Comparison of ENCODE assay signal across 12 mouse cellular contexts in the genomic region with DNA sequence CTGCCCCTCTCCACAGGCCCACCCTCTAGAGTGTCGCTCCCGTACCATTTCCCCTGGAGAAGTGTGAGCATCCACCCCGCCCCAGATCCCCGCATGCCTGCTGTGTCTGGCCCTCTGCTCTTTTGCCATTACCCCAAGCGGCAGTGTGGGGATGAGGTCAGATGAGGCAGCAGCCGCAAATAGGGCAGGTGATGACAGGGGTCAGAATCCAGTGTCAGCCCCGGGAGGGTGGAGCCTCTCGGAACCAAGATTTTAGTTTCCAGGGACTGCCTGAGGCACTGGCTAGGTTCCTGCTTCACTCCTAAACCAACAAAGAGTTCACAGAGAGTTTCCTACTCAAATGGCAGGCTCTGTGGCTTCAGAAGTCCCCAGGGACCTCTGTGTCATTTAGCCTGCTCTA. TPM values are rescaled to one million over a fixed set of nuclear protein-coding genes. Genes with fewer than 3 reads are reported as not detected.
DNase-seq lines count a peak whose midpoint lies in the region; ATAC-seq and TF ChIP-seq lines count a peak whose summit lies in the region.
"Had no signal": no experiment of that assay in that cellular context is flagged by ENCODE, and none has a peak within 500 bp of the region (broad histone marks: within the 10 kb centered on the region; RNA-seq: fewer than 3 reads in every experiment).

No protein-coding gene starts in this region.

- peak; percentile 29; the same call in 1 of the 2 replicates for ATAC-seq in liver, postnatal 0 days
- ATAC-seq in liver, embryonic 11.5 days (replicated peaks; ENCODE audit: low FRiP score) = no peak
- ATAC-seq: hindbrain, postnatal 0 days had no signal

- no peak for TF ChIP-seq CTCF in liver, postnatal 0 days (IDR thresholded peaks at IDR 0.05; ENCODE audit: low read depth)

- H3K9ac ChIP-seq in liver, postnatal 0 days (replicated peaks) = no peak overlapping the region
- H3K9ac ChIP-seq in liver, embryonic 11.5 days (ENCODE audit: low read depth, low read length) = no peak overlapping the region

- TF ChIP-seq EP300 in liver, postnatal 0 days (IDR thresholded peaks at IDR 0.05; ENCODE audit: low read depth) = no peak

- no peak for DNase-seq in liver, postnatal 0 days
- DNase-seq in liver, embryonic 11.5 days (ENCODE audit: low spot score) = no peak
- DNase-seq in gastrocnemius, postnatal 14 days = peak; percentile 46
- DNase-seq in heart, adult 9 months (ENCODE audit: low spot score in 2 of 2) = peak; percentile 70 to 79
- peak; percentile 44 for DNase-seq in heart, postnatal 25 days (ENCODE audit: low spot score)
- DNase-seq in ovary, postnatal 10 days (ENCODE audit: low spot score) = no peak
- no peak for DNase-seq in frontal cortex, postnatal 10 days (ENCODE audit: low spot score in 2 of 2)
- DNase-seq: adrenal gland, adult 8-10 months; layer of hippocampus, adult 9-11 months; midbrain, embryonic 14.5 days; thymus, adult 2 months had no signal

- peaks cover 7% of the 10 kb centered on the region; the same call in 1 of the 2 replicates for H3K36me3 ChIP-seq in liver, postnatal 0 days (replicated peaks; ENCODE audit: insufficient read depth, low read length)
- H3K36me3 ChIP-seq in liver, embryonic 11.5 days (ENCODE audit: control insufficient read depth, insufficient read depth, low read length) = no peaks in the 10 kb centered on the region

- no peaks in the 10 kb centered on the region for H3K9me3 ChIP-seq in liver, postnatal 0 days (ENCODE audit: low read length)
- H3K9me3 ChIP-seq in liver, embryonic 11.5 days (ENCODE audit: control insufficient read depth, low read length) = no peaks in the 10 kb centered on the region

- H3K4me3 ChIP-seq in liver, postnatal 0 days (ENCODE audit: low read depth, low read length) = no peak overlapping the region
- no peak overlapping the region for H3K4me3 ChIP-seq in liver, embryonic 11.5 days (ENCODE audit: low read depth, low read length)

- intact Hi-C loops in gastrocnemius, postnatal 14 days (cut with DNase I; ENCODE audit: low total_unique reads) = no loop called here
- intact Hi-C loops in heart, postnatal 25 days (cut with DNase I) = no loop called here

- no peaks in the 10 kb centered on the region for H3K4me1 ChIP-seq in liver, postnatal 0 days (ENCODE audit: insufficient read depth)
- no peaks in the 10 kb centered on the region for H3K4me1 ChIP-seq in liver, embryonic 11.5 days (replicated peaks; ENCODE audit: control insufficient read depth, insufficient read depth, low read length)

- H3K27ac ChIP-seq in liver, postnatal 0 days (ENCODE audit: low read depth) = no peak overlapping the region
- H3K27ac ChIP-seq in liver, embryonic 11.5 days (ENCODE audit: low read depth, low read length) = no peak overlapping the region
- H3K27ac ChIP-seq: hindbrain, postnatal 0 days had no signal

- no peaks in the 10 kb centered on the region for H3K27me3 ChIP-seq in liver, postnatal 0 days (ENCODE audit: insufficient read depth, low read length)
- H3K27me3 ChIP-seq in liver, embryonic 11.5 days (replicated peaks; ENCODE audit: control insufficient read depth, insufficient read depth, low read length) = no peaks in the 10 kb centered on the region

- no peak overlapping the region for H3K4me2 ChIP-seq in liver, postnatal 0 days (ENCODE audit: low read depth, low read length)
- no peak overlapping the region for H3K4me2 ChIP-seq in liver, embryonic 11.5 days

- WGBS in liver, postnatal 0 days (ENCODE audit: insufficient replicate concordance) = 68% methylated on average over 8 of the region's 8 CpGs
- WGBS in liver, embryonic 11.5 days = 64% methylated on average over 8 of the region's 8 CpGs

RNA-seq across cellular contexts. Expression of gene Tmod1, which starts 25.5 kb away (rescaled TPM):
- polyA plus RNA-seq in liver, postnatal 0 days (2015; fragmentation: Nextera tagmentation; extraction: Ambion mirVana) = 13.9 and 14.1 TPM in 2 replicates
- 27.1 and 28.6 TPM in 2 replicates for polyA plus RNA-seq in liver, embryonic 11.5 days (2014; fragmentation: Nextera tagmentation; extraction: Ambion mirVana)
- 100 to 1,000 TPM; 228 TPM for total RNA-seq in gastrocnemius, postnatal 14 days (2021)
- 100 to 1,000 TPM; 279 to 317 TPM for total RNA-seq in heart, postnatal 25 days (2021)

Comparison
In these comparisons a context has a peak if more than half of its experiments do, and no peak if none do; other contexts are left out.
1. DNase-seq: peak in gastrocnemius, postnatal 14 days (single experiment), heart, adult 9 months (2 of 2) and heart, postnatal 25 days (single experiment); none in liver, postnatal 0 days (single experiment), liver, embryonic 11.5 days (single experiment), ovary, postnatal 10 days (single experiment) and frontal cortex, postnatal 10 days (0 of 2).